Mouse (Mus musculus) left cerebral cortex, postnatal 10 days (tissue): Measurements from ENCODE around the gene Fus. TPM values are rescaled to one million over a fixed set of nuclear protein-coding genes. Genes with fewer than 3 reads are reported as not detected.
A peak's percentile ranks its signal among the peaks of the same experiment; 100 is the strongest.
"Not testable (repeated sequence)": the region's sequence is repeated elsewhere in the genome, so short reads cannot be mapped to it uniquely, and the experiment has no call there.

ENCODE experiments used
- DNase-seq, 2 experiments: peaks; one replicate each; pipeline ENCODE4 v3.0.0; 2021 to 2022; ENCODE audit warnings: low spot score in 2 of 2, mixed read lengths in 1 of 2; ENCODE audit errors: extremely low spot score in 1 of 2
- intact Hi-C: fragments of 180-260 bp; cut with DNase I; formaldehyde crosslinking; loops from one replicate; pipeline ENCODE4 v1.15.1; 2025
- total RNA-seq, 2 experiments: library from RNA; stranded (reverse); gene quantifications; 2 replicates each; pipeline ENCODE4 v1.2.3; 2021

Gene Fus
- total RNA-seq, 2 experiments from 2014 or later = 387 to 389 TPM

- intact Hi-C loops = no loop called here
- DNase-seq = no peak
Observed at GRCm38 (mm10) chr7:127936216-127936884, 30.9 kb upstream of the Fus start.

- intact Hi-C loops, DNase-seq: not testable (repeated sequence)
Observed at GRCm38 (mm10) chr7:127942097-127942496, 25.2 kb upstream of the Fus start.

GRCm38 (mm10) chr7:127944614-127945013, 22.6 kb upstream of the Fus start:
- intact Hi-C loops = no loop called here
- DNase-seq = no peak

GRCm38 (mm10) chr7:127946470-127947023, 20.7 kb upstream of the Fus start, which contains the start of gene Prss36:
Gene Prss36, minus strand, starts transcription at chr7:127946725.
- intact Hi-C loops = no loop called here
- no peak for DNase-seq

GRCm38 (mm10) chr7:127952864-127953581, 14.2 kb upstream of the Fus start:
- no peak for DNase-seq
- intact Hi-C loops = no loop called here

- DNase-seq = no peak
- intact Hi-C loops = no loop called here
Observed at GRCm38 (mm10) chr7:127959364-127959763, 7.9 kb upstream of the Fus start.

GRCm38 (mm10) chr7:127966371-127966918, 812 bp upstream of the Fus start:
- intact Hi-C loops = no loop called here
- no peak for DNase-seq

- peak; percentile 46 to 88 for DNase-seq
- intact Hi-C loops = no loop called here
Observed at GRCm38 (mm10) chr7:127967922-127968828, 918 bp downstream of the Fus start.

GRCm38 (mm10) chr7:127974413-127974930, 7.2 kb downstream of the Fus start:
- no peak for DNase-seq
- intact Hi-C loops = loop anchor here (10.0 kb wide), 1 partner anchor 190 kb away; the partner anchor contains the start of gene Gm49388

- intact Hi-C loops = loop anchor here (10.0 kb wide), 1 partner anchor 194 kb away; the partner anchor contains the start of gene Gm49388
- no peak for DNase-seq
Observed at GRCm38 (mm10) chr7:127978856-127979255, 11.6 kb downstream of the Fus start.

- no peak for DNase-seq
- intact Hi-C loops = loop anchor here (5.0 kb wide), 1 partner anchor 227 kb away; the partner anchor contains the start of gene Cox6a2
Observed at GRCm38 (mm10) chr7:127980606-127981005, 13.3 kb downstream of the Fus start.

GRCm38 (mm10) chr7:127988904-127989303, 21.6 kb downstream of the Fus start:
- intact Hi-C loops = no loop called here
- no peak for DNase-seq

- intact Hi-C loops = no loop called here
- peak; percentile 52 to 77 for DNase-seq
Observed at GRCm38 (mm10) chr7:127991643-127992487, 24.6 kb downstream of the Fus start.

- no peak for DNase-seq
- intact Hi-C loops = no loop called here
Observed at GRCm38 (mm10) chr7:127992488-127993340, 25.5 kb downstream of the Fus start.

GRCm38 (mm10) chr7:127993341-127993977, 26.2 kb downstream of the Fus start, which contains the start of gene Pycard:
Gene Pycard, minus strand, starts transcription at chr7:127993867.
- intact Hi-C loops = no loop called here

GRCm38 (mm10) chr7:127999436-127999835, 32.2 kb downstream of the Fus start:
- intact Hi-C loops = no loop called here
- DNase-seq = no peak

More at GRCm38 (mm10) chr7:127993341-127993977, 26.2 kb downstream of the Fus start, which contains the start of gene Pycard:
- peak; percentile 16 to 55 for DNase-seq
